Mouse (Mus musculus) liver, embryonic 14.5 days (tissue): ENCODE data around the gene Npw.
A peak's percentile ranks its signal among the peaks of the same experiment; 100 is the strongest.

Experiments
- CTCF ChIP-seq: IDR thresholded peaks from 2 replicates; pipeline ENCODE4 v1.5.1; 2016; ENCODE audit warnings: antibody characterized with exemption, low read depth, control low read depth
- EP300 ChIP-seq: IDR thresholded peaks from 2 replicates; pipeline ENCODE4 v1.6.1; 2016; ENCODE audit warnings: antibody characterized with exemption, low read depth

DNA sequence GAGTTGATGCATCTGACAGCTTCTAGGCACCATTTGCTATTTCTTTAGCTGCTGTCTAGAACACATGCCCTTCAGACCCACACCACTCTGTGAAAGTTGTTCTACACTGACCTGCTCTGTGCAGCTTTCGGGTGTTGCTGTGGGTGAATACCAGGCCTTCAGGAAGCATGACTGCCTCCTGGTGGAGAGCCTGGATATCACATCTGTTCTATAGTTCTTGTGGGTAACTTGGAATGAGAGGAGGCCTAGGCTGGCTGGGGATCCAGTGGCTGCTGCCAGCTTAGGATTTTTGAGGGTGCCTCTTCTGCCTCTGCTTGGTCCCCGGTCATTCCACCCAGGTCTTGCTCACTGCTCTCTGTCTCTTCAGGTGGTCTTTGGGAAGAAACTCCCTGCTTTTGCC, 17.9 kb upstream of the Npw start:
- TF ChIP-seq CTCF (peak; percentile 89), EP300 (no peak)
